Mouse (Mus musculus) forebrain, embryonic 11.5 days (tissue): Measurements from ENCODE around the gene Kat6b. TPM values are rescaled to one million over a fixed set of nuclear protein-coding genes. Genes with fewer than 3 reads are reported as not detected.
"Not testable (repeated sequence)": the region's sequence is repeated elsewhere in the genome, so short reads cannot be mapped to it uniquely, and the experiment has no call there.

Experiments used
- ATAC-seq: fragments of 200-750 bp; cut with Nextera tagmentation; replicated peaks from 2 replicates; pipeline ENCODE4 v1.8.0; 2017; ENCODE audit warnings: moderate TSS enrichment; ENCODE audit not compliant: low FRiP score
- DNase-seq: peaks from one replicate; pipeline ENCODE4 v3.0.0-alpha.2; 2017; ENCODE audit warnings: low spot score
- H3K27ac ChIP-seq: fragments of 300-500 bp; sonication (generic); 2 replicates; pipeline ENCODE4 v1.5.1; 2014; ENCODE audit warnings: low read depth, low read length
- H3K27me3 ChIP-seq: fragments of 300-500 bp; sonication (generic); 2 replicates; pipeline ENCODE4 v1.6.1; 2014; ENCODE audit warnings: mild to moderate bottlenecking, low read length, mixed read lengths; ENCODE audit not compliant: control insufficient read depth, insufficient read depth
- H3K36me3 ChIP-seq: fragments of 300-500 bp; sonication (generic); 2 replicates; pipeline ENCODE4 v1.6.1; 2014; ENCODE audit warnings: mild to moderate bottlenecking, low read length, moderate library complexity, mixed read lengths; ENCODE audit not compliant: control insufficient read depth, insufficient read depth
- H3K4me1 ChIP-seq: fragments of 300-500 bp; sonication (generic); replicated peaks from 2 replicates; pipeline ENCODE4 v1.6.1; 2014; ENCODE audit warnings: low read length, mixed read lengths; ENCODE audit not compliant: control insufficient read depth, insufficient read depth
- H3K4me2 ChIP-seq: fragments of 300-500 bp; sonication (generic); 2 replicates; pipeline ENCODE4 v1.6.1; 2014; ENCODE audit warnings: low read depth, mild to moderate bottlenecking, low read length, moderate library complexity, mixed read lengths; ENCODE audit not compliant: severe bottlenecking
- H3K4me3 ChIP-seq: fragments of 300-500 bp; sonication (generic); 2 replicates; pipeline ENCODE4 v1.5.1; 2014; ENCODE audit warnings: low read depth, low read length
- H3K9ac ChIP-seq: fragments of 300-500 bp; sonication (generic); 2 replicates; pipeline ENCODE4 v1.6.1; 2014; ENCODE audit warnings: low read length
- H3K9me3 ChIP-seq: fragments of 300-500 bp; sonication (generic); 2 replicates; pipeline ENCODE4 v1.6.1; 2016; ENCODE audit warnings: low read length, mixed read lengths; ENCODE audit not compliant: control insufficient read depth
- WGBS: fragments of 180-500 bp; shearing (Covaris S2); extraction: QIAGEN DNeasy Blood & Tissue Kit; methylation state at CpG from one replicate; pipeline ENCODE4 v1.1.7; 2014; 5-methylcytosine and 5-hydroxymethylcytosine counted together
- polyA plus RNA-seq: library from polyadenylated mRNA; unstranded; fragments of >200 nt; fragmentation: Nextera tagmentation; extraction: Ambion mirVana; gene quantifications from 2 replicates; pipeline ENCODE4 v1.2.1, GENCODE M21; 2014

Gene Kat6b
- polyA plus RNA-seq, 1 experiment from 2014 or later: 34.5 TPM

- not testable (repeated sequence) for H3K4me3 ChIP-seq, H3K36me3 ChIP-seq, H3K4me2 ChIP-seq, H3K9me3 ChIP-seq, H3K27me3 ChIP-seq, H3K27ac ChIP-seq, ATAC-seq, H3K4me1 ChIP-seq, DNase-seq, H3K9ac ChIP-seq
- 92% methylated on average over 4 of the region's 4 CpGs for WGBS
These were observed 40.3 kb downstream of the Kat6b start for GRCm38 (mm10) chr14:21521496-21521895.

GRCm38 (mm10) chr14:21522312-21522978 is 41.2 kb downstream of the Kat6b start:
- no peak overlapping the region for H3K4me3 ChIP-seq
- ATAC-seq: no peak
- H3K4me1 ChIP-seq: peaks cover 9% of the 10 kb centered on the region; the same call in 1 of the 2 replicates
- H3K9me3 ChIP-seq: no peaks in the 10 kb centered on the region
- WGBS: 87% methylated on average over 16 of the region's 16 CpGs
- H3K27ac ChIP-seq: no peak overlapping the region
- H3K9ac ChIP-seq: no peak overlapping the region
- H3K27me3 ChIP-seq: no peaks in the 10 kb centered on the region
- no peak overlapping the region for H3K4me2 ChIP-seq
- no peak for DNase-seq
- peaks cover 3% of the 10 kb centered on the region; the same call in 1 of the 2 replicates for H3K36me3 ChIP-seq

GRCm38 (mm10) chr14:21523234-21523633 is 42.0 kb downstream of the Kat6b start:
- H3K27me3 ChIP-seq: no peaks in the 10 kb centered on the region
- H3K4me2 ChIP-seq: no peak overlapping the region
- no peak overlapping the region for H3K9ac ChIP-seq
- no peak overlapping the region for H3K27ac ChIP-seq
- 64% methylated on average over 9 of the region's 9 CpGs for WGBS
- no peaks in the 10 kb centered on the region for H3K36me3 ChIP-seq
- no peak overlapping the region for H3K4me3 ChIP-seq
- ATAC-seq (no peak), DNase-seq (no peak)
- peaks cover 7% of the 10 kb centered on the region; the same call in 1 of the 2 replicates for H3K4me1 ChIP-seq
- no peaks in the 10 kb centered on the region for H3K9me3 ChIP-seq

GRCm38 (mm10) chr14:21523851-21524441 is 42.7 kb downstream of the Kat6b start:
- ATAC-seq: no peak
- H3K4me3 ChIP-seq: no peak overlapping the region
- no peak overlapping the region for H3K27ac ChIP-seq
- H3K4me1 ChIP-seq: peaks cover 7% of the 10 kb centered on the region; the same call in 1 of the 2 replicates
- H3K9me3 ChIP-seq: no peaks in the 10 kb centered on the region
- WGBS: 38% methylated on average over 3 of the region's 3 CpGs
- no peak overlapping the region for H3K4me2 ChIP-seq
- H3K36me3 ChIP-seq: no peaks in the 10 kb centered on the region
- no peak overlapping the region for H3K9ac ChIP-seq
- no peak for DNase-seq
- H3K27me3 ChIP-seq: no peaks in the 10 kb centered on the region

- Histone ChIP-seq H3K27me3 (no peaks in the 10 kb centered on the region), H3K4me2 (no peak overlapping the region), H3K9me3 (no peaks in the 10 kb centered on the region), H3K9ac (no peak overlapping the region), H3K27ac (no peak overlapping the region), H3K4me3 (no peak overlapping the region), H3K4me1 (peaks cover 7% of the 10 kb centered on the region; the same call in 1 of the 2 replicates), H3K36me3 (no peaks in the 10 kb centered on the region)
- no peak for DNase-seq
- 65% methylated on average over 4 of the region's 4 CpGs for WGBS
- ATAC-seq: no peak
These were observed 44.4 kb downstream of the Kat6b start for GRCm38 (mm10) chr14:21525674-21526073.

- no peak overlapping the region for H3K9ac ChIP-seq
- 0 out of 2 replicates have a peak, but pooled peaks cover 3% of the 10 kb centered on the region for H3K4me1 ChIP-seq
- H3K4me2 ChIP-seq: no peak overlapping the region
- H3K9me3 ChIP-seq: no peaks in the 10 kb centered on the region
- no peaks in the 10 kb centered on the region for H3K36me3 ChIP-seq
- DNase-seq (no peak), ATAC-seq (no peak)
- H3K4me3 ChIP-seq: no peak overlapping the region
- no peak overlapping the region for H3K27ac ChIP-seq
- WGBS: 29% methylated on average over 4 of the region's 4 CpGs
- no peaks in the 10 kb centered on the region for H3K27me3 ChIP-seq
These were observed 52.3 kb downstream of the Kat6b start for GRCm38 (mm10) chr14:21533566-21533965.

- no peaks in the 10 kb centered on the region for H3K9me3 ChIP-seq
- no peak overlapping the region for H3K9ac ChIP-seq
- H3K4me2 ChIP-seq: no peak overlapping the region
- H3K4me1 ChIP-seq: 0 out of 2 replicates have a peak, but pooled peaks cover 3% of the 10 kb centered on the region
- H3K27ac ChIP-seq: peak overlapping the region; percentile 71
- 62% methylated on average over 2 of the region's 2 CpGs for WGBS
- no peak for DNase-seq
- no peak for ATAC-seq
- H3K27me3 ChIP-seq: no peaks in the 10 kb centered on the region
- no peak overlapping the region for H3K4me3 ChIP-seq
- H3K36me3 ChIP-seq: no peaks in the 10 kb centered on the region
These were observed 52.8 kb downstream of the Kat6b start for GRCm38 (mm10) chr14:21534066-21534465.

- no peak overlapping the region for H3K4me2 ChIP-seq
- H3K27me3 ChIP-seq: no peaks in the 10 kb centered on the region
- WGBS: 70% methylated on average over 11 of the region's 11 CpGs
- H3K4me1 ChIP-seq: 0 out of 2 replicates have a peak, but pooled peaks cover 3% of the 10 kb centered on the region
- DNase-seq (no peak), ATAC-seq (peak; percentile 74)
- peak overlapping the region; percentile 71 for H3K27ac ChIP-seq
- H3K9ac ChIP-seq: no peak overlapping the region
- H3K4me3 ChIP-seq: no peak overlapping the region
- no peaks in the 10 kb centered on the region for H3K36me3 ChIP-seq
- no peaks in the 10 kb centered on the region for H3K9me3 ChIP-seq
These were observed 53.5 kb downstream of the Kat6b start for GRCm38 (mm10) chr14:21534542-21535272.
